In the genomic region with DNA sequence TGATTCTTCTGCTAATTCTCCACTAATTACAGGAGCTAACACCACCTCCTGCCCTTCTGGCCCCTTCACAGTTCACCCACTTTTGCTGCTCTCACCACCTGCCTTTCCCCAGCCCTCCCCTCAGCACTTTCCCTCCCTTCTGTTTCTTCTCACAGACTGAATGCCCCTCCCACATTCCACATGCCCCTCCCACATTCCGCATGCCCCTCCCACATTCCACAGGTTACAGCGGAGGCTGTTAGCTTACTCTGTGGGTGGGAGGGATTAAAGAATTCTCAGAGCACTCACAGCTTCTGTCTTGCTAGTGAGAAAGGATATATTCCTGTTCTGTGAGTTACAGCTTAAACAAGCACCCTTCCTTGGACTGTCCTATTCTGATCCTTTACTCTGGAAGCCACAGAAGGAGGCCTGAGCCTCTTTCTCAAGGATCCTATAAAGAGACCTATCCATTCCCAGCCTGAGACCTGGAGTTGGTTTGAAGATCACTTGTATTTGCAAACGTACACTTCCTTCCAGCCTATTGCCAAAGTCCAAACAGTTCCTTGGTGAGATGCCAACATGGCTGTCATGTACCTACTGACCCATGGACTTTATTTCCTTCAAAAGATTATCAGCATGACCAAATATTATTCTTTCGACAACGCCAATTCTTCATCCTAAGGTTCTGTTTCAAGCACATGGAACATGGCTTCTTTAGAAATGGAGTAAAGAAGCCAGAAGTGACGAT, we compare ENCODE assay signal across 8 mouse cellular contexts. TPM values are rescaled to one million over a fixed set of nuclear protein-coding genes. Genes with fewer than 3 reads are reported as not detected.
A peak's percentile ranks its signal among the peaks of the same experiment; 100 is the strongest.
DNase-seq lines count a peak whose midpoint lies in the region; ATAC-seq and TF ChIP-seq lines count a peak whose summit lies in the region.

No protein-coding gene starts in this region.

- intact Hi-C loops in left cerebral cortex, postnatal 4 days (cut with DNase I), result no loop called here

- ATAC-seq in heart, embryonic 12.5 days (ENCODE audit: insufficient number of reproducible peaks, low FRiP score), result peak; percentile 72

- H3K4me2 ChIP-seq in heart, embryonic 12.5 days, result no peak overlapping the region

- in situ Hi-C loops in ES-E14 (cut with MboI; ENCODE audit: low sequenced_read_pairs in 2 of 2, unreplicated experiment in 2 of 2), result loop anchor here in 1 of 2 experiments (25.0 kb wide), 1 partner anchor 175 kb away; no protein-coding TSS in a partner anchor

- peaks cover 22% of the 10 kb centered on the region for H3K4me1 ChIP-seq in heart, embryonic 12.5 days (replicated peaks)
- peaks cover 0 to 4% of the 10 kb centered on the region in 2 experiments; a peak in 2 of 4 replicates for H3K4me1 ChIP-seq in ES-E14 (ENCODE audit: control insufficient read depth in 2 of 2, insufficient read depth in 2 of 2, low read length in 2 of 2, poor library complexity in 1 of 2)

- H3K9ac ChIP-seq in heart, embryonic 12.5 days, result no peak overlapping the region
- no peak overlapping the region for H3K9ac ChIP-seq in ES-E14 (ENCODE audit: insufficient read depth, low read depth, low read length, poor library complexity, severe bottlenecking)

- H3K27me3 ChIP-seq in heart, embryonic 12.5 days (replicated peaks), result peaks cover 12% of the 10 kb centered on the region

- no peak overlapping the region for H3K4me3 ChIP-seq in heart, embryonic 12.5 days
- H3K4me3 ChIP-seq in ES-E14 (ENCODE audit: insufficient read depth in 1 of 2, low read depth in 1 of 2, low read length in 2 of 2, poor library complexity in 1 of 2, severe bottlenecking in 1 of 2), result no peak overlapping the region

- no peaks in the 10 kb centered on the region for H3K36me3 ChIP-seq in heart, embryonic 12.5 days
- H3K36me3 ChIP-seq in ES-E14 (ENCODE audit: control insufficient read depth, insufficient read depth, low read length, poor library complexity, severe bottlenecking), result no peaks in the 10 kb centered on the region

- DNase-seq in heart, adult 8-10 months (ENCODE audit: low spot score), result no peak
- DNase-seq in ES-E14 (ENCODE audit: low read depth, low spot score), result peak; percentile 80
- peak; percentile 56 for DNase-seq in heart, postnatal 4 days
- peak; percentile 77 to 84 for DNase-seq in lung, adult 18-20 months
- no peak for DNase-seq in layer of hippocampus, postnatal 10 days (ENCODE audit: low spot score in 2 of 2)
- no peak for DNase-seq in left cerebral cortex, postnatal 4 days
- no peak for DNase-seq in adrenal gland, postnatal 25 days

- peak overlapping the region; percentile 28; the same call in 1 of the 2 replicates for H3K27ac ChIP-seq in heart, embryonic 12.5 days (ENCODE audit: poor library complexity, severe bottlenecking)
- no peak overlapping the region for H3K27ac ChIP-seq in ES-E14 (ENCODE audit: insufficient read depth, low read depth, low read length, poor library complexity, severe bottlenecking)

- H3K9me3 ChIP-seq in heart, embryonic 12.5 days (replicated peaks), result no peaks in the 10 kb centered on the region
- H3K9me3 ChIP-seq in ES-E14 (ENCODE audit: control insufficient read depth, insufficient read depth, low read depth, low read length), result no peaks in the 10 kb centered on the region

- 39% methylated on average over 6 of the region's 6 CpGs for WGBS in heart, embryonic 12.5 days

TF ChIP-seq in ES-E14, 5 proteins besides CTCF, POLR2A, EP300 and RAD21:
- TF ChIP-seq ZNF384 (IDR thresholded peaks at IDR 0.05; ENCODE audit: low read depth, low read length) (no peak), MAFK (IDR thresholded peaks at IDR 0.05; ENCODE audit: insufficient read depth, low read depth, low read length) (no peak), CHD2 (IDR thresholded peaks at IDR 0.05; ENCODE audit: low read depth, low read length) (no peak), HCFC1 (IDR thresholded peaks at IDR 0.05; ENCODE audit: borderline replicate concordance, insufficient read depth, low read length) (no peak), ZC3H11A (IDR thresholded peaks at IDR 0.05; ENCODE audit: borderline replicate concordance, low read depth, low read length) (no peak)

RNA-seq across cellular contexts. Expression of a gene that starts 6.7 kb away (rescaled TPM):
- 0.55 and 0.78 TPM in 2 replicates for polyA plus RNA-seq in heart, embryonic 12.5 days (2016; fragmentation: Nextera tagmentation; extraction: Ambion mirVana)
- 1 to 10 TPM in 3 of 4 experiments, under 1 TPM in 1; 0.92 to 1.9 (median 1.6) TPM for total RNA-seq in heart, adult 8-10 months (2022)
- 0.09 and 0.42 TPM in 2 replicates for total RNA-seq in ES-E14 (2012; rRNA removed)
- total RNA-seq in heart, postnatal 4 days (2021), result 10 to 100 TPM; 11.1 to 13.5 TPM
- total RNA-seq in layer of hippocampus, postnatal 10 days (2021), result 10 to 100 TPM; 19.8 to 21.3 TPM
- total RNA-seq in left cerebral cortex, postnatal 4 days (2021), result 10 to 100 TPM; 36.5 to 38.2 TPM
- total RNA-seq in adrenal gland, postnatal 25 days (2021), result 1.0 and 2.5 TPM in 2 replicates

Comparison
In these comparisons a context has a peak if more than half of its experiments do, and no peak if none do; other contexts are left out.
1. DNase-seq: peak in ES-E14 (single experiment), heart, postnatal 4 days (single experiment) and lung, adult 18-20 months (2 of 2); none in heart, adult 8-10 months (single experiment), layer of hippocampus, postnatal 10 days (0 of 2), left cerebral cortex, postnatal 4 days (single experiment) and adrenal gland, postnatal 25 days (single experiment).